Mouse (Mus musculus) liver, postnatal 0 days (tissue): ENCODE results near the gene Xrcc6. TPM values are rescaled to one million over a fixed set of nuclear protein-coding genes. Genes with fewer than 3 reads are reported as not detected.

Experiments used
- ATAC-seq: fragments of 200-750 bp; cut with Nextera tagmentation; 2 replicates; pipeline ENCODE4 v1.8.0; 2017; ENCODE audit warnings: mild to moderate bottlenecking, moderate library complexity
- DNase-seq: peaks from one replicate; pipeline ENCODE4 v3.0.0-alpha.2; 2016
- H3K27ac ChIP-seq: fragments of 300-500 bp; sonication (generic); 2 replicates; pipeline ENCODE4 v1.5.1; 2014; ENCODE audit warnings: antibody characterized with exemption, moderate library complexity, mild to moderate bottlenecking, low read depth
- H3K27me3 ChIP-seq: fragments of 300-500 bp; sonication (generic); 2 replicates; pipeline ENCODE4 v1.6.1; 2014; ENCODE audit warnings: low read length, control low read depth, mixed read lengths; ENCODE audit not compliant: insufficient read depth
- H3K36me3 ChIP-seq: fragments of 300-500 bp; sonication (generic); replicated peaks from 2 replicates; pipeline ENCODE4 v1.6.1; 2014; ENCODE audit warnings: mild to moderate bottlenecking, control low read depth, low read length, moderate library complexity, mixed read lengths; ENCODE audit not compliant: insufficient read depth
- H3K4me1 ChIP-seq: fragments of 300-500 bp; sonication (generic); 2 replicates; pipeline ENCODE4 v1.6.1; 2014; ENCODE audit warnings: antibody characterized with exemption, mild to moderate bottlenecking, control low read depth; ENCODE audit not compliant: insufficient read depth
- H3K4me2 ChIP-seq: fragments of 300-500 bp; sonication (generic); 2 replicates; pipeline ENCODE4 v1.6.1; 2014; ENCODE audit warnings: low read depth, mild to moderate bottlenecking, low read length, moderate library complexity, mixed read lengths
- H3K4me3 ChIP-seq: fragments of 300-500 bp; sonication (generic); 2 replicates; pipeline ENCODE4 v1.5.1; 2014; ENCODE audit warnings: low read depth, low read length
- H3K9ac ChIP-seq: fragments of 300-500 bp; sonication (generic); replicated peaks from 2 replicates; pipeline ENCODE4 v1.6.1; 2014; ENCODE audit warnings: mild to moderate bottlenecking, moderate library complexity
- H3K9me3 ChIP-seq: fragments of 300-500 bp; sonication (generic); 2 replicates; pipeline ENCODE4 v1.6.1; 2016; ENCODE audit warnings: mild to moderate bottlenecking, control low read depth, low read length, mixed read lengths
- CTCF ChIP-seq: sonication (generic); IDR thresholded peaks from 2 replicates; pipeline ENCODE4 v1.5.1; 2016; ENCODE audit warnings: antibody characterized with exemption, low read depth
- EP300 ChIP-seq: IDR thresholded peaks from 2 replicates; pipeline ENCODE4 v1.6.1; 2016; ENCODE audit warnings: antibody characterized with exemption, low read depth, mild to moderate bottlenecking
- WGBS: fragments of 180-500 bp; shearing (Covaris S2); extraction: QIAGEN DNeasy Blood & Tissue Kit; methylation state at CpG from one replicate; pipeline ENCODE4 v1.1.7; 2014; ENCODE audit not compliant: insufficient replicate concordance; 5-methylcytosine and 5-hydroxymethylcytosine counted together
- polyA plus RNA-seq: library from polyadenylated mRNA; unstranded; fragments of >200 nt; fragmentation: Nextera tagmentation; extraction: Ambion mirVana; gene quantifications from 2 replicates; pipeline ENCODE4 v1.2.1, GENCODE M21; 2015

The Xrcc6 gene
- polyA plus RNA-seq, 1 experiment from 2014 or later: 27.8 TPM

DNA sequence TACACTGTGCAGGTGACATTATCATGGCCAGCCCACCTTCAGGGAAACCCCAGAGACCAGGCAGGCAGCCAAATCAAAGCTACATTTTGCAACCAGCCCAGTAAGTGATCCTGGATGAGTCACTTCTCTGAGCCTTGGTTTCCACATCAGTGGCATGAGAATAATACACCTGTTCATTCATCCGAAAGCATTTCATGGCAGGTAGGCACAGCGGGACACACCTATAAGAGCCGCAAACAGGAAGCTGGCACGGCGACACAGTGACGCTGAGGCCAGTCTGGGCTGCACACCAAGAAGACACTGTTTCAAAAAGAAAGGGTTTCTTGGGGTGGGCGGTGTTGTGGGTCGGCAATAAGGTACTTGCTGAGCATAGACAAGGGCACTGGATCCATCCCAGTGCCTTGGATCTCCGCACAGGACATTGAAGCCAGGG is 33.5 kb upstream of the Xrcc6 start:
- H3K4me2 ChIP-seq: no peak overlapping the region
- no peak overlapping the region for H3K9ac ChIP-seq
- no peaks in the 10 kb centered on the region for H3K9me3 ChIP-seq
- no peaks in the 10 kb centered on the region for H3K27me3 ChIP-seq
- no peak for TF ChIP-seq EP300
- no peak for TF ChIP-seq CTCF
- DNase-seq (no peak), ATAC-seq (no peak; the same call in 1 of the 2 replicates)
- 0 out of 2 replicates have a peak, but pooled peaks cover 4% of the 10 kb centered on the region for H3K4me1 ChIP-seq
- H3K27ac ChIP-seq: no peak overlapping the region
- H3K36me3 ChIP-seq: peaks cover 10% of the 10 kb centered on the region; the same call in 1 of the 2 replicates
- H3K4me3 ChIP-seq: no peak overlapping the region
- WGBS: 92% methylated on average over 9 of the region's 9 CpGs

GRCm38 (mm10) chr15:81954716-81955115 is 32.9 kb upstream of the Xrcc6 start:
- ATAC-seq (no peak), DNase-seq (no peak)
- no peaks in the 10 kb centered on the region for H3K27me3 ChIP-seq
- H3K4me3 ChIP-seq: no peak overlapping the region
- peaks cover 10% of the 10 kb centered on the region; the same call in 1 of the 2 replicates for H3K36me3 ChIP-seq
- H3K9ac ChIP-seq: no peak overlapping the region
- TF ChIP-seq EP300: no peak
- WGBS: 89% methylated on average over 6 of the region's 6 CpGs
- peaks cover 7% of the 10 kb centered on the region for H3K4me1 ChIP-seq
- H3K9me3 ChIP-seq: no peaks in the 10 kb centered on the region
- H3K4me2 ChIP-seq: no peak overlapping the region
- H3K27ac ChIP-seq: no peak overlapping the region

DNA sequence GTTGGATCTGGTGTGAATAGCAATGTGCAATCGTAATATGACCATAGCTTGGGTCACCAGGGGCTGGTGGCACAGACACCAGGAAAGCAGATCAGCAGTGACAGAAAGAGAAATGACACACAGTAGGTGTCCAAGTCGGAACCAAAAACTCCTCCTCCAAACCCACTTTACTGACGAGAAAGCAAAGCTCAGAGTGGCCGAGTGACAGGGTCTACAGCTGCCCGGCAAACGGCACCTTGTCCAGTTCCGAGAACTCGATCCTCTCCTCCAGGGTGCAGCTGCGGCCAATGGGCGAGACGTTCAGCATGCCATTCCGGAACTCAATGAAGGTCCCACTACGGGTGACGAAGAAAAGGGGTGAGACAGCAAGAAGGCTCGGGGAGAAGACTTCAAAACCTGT is 32.2 kb upstream of the Xrcc6 start:
- TF ChIP-seq EP300 (no peak), CTCF (no peak)

GRCm38 (mm10) chr15:81956457-81956856 is 31.2 kb upstream of the Xrcc6 start:
- DNase-seq (peak; percentile 74), ATAC-seq (no peak)
- Histone ChIP-seq H3K9me3 (no peaks in the 10 kb centered on the region), H3K9ac (no peak overlapping the region), H3K36me3 (peaks cover 7% of the 10 kb centered on the region; the same call in 1 of the 2 replicates), H3K4me1 (peaks cover 16% of the 10 kb centered on the region), H3K27me3 (no peaks in the 10 kb centered on the region), H3K27ac (no peak overlapping the region), H3K4me2 (no peak overlapping the region), H3K4me3 (no peak overlapping the region)
- 62% methylated on average over 8 of the region's 8 CpGs for WGBS
- TF ChIP-seq EP300 (no peak), CTCF (peak; percentile 95)

More for the DNA sequence above, 32.2 kb upstream of the Xrcc6 start:
- H3K36me3 ChIP-seq: peaks cover 10% of the 10 kb centered on the region; the same call in 1 of the 2 replicates
- H3K4me2 ChIP-seq: no peak overlapping the region
- H3K9me3 ChIP-seq: no peaks in the 10 kb centered on the region
- ATAC-seq: no peak
- H3K27me3 ChIP-seq: no peaks in the 10 kb centered on the region
- no peak for DNase-seq
- H3K27ac ChIP-seq: no peak overlapping the region
- WGBS: 93% methylated on average over 15 of the region's 15 CpGs
- no peak overlapping the region for H3K4me3 ChIP-seq
- H3K9ac ChIP-seq: no peak overlapping the region
- peaks cover 14% of the 10 kb centered on the region for H3K4me1 ChIP-seq

GRCm38 (mm10) chr15:81957598-81957997 is 30.0 kb upstream of the Xrcc6 start:
- ATAC-seq: no peak
- no peak for TF ChIP-seq CTCF
- no peak for TF ChIP-seq EP300
- no peak overlapping the region for H3K4me2 ChIP-seq
- no peak overlapping the region for H3K27ac ChIP-seq
- H3K9ac ChIP-seq: no peak overlapping the region
- H3K4me1 ChIP-seq: peaks cover 16% of the 10 kb centered on the region
- H3K9me3 ChIP-seq: no peaks in the 10 kb centered on the region
- no peak overlapping the region for H3K4me3 ChIP-seq
- WGBS: 85% methylated on average over 11 of the region's 11 CpGs
- no peak for DNase-seq
- H3K36me3 ChIP-seq: peaks cover 5% of the 10 kb centered on the region; the same call in 1 of the 2 replicates
- H3K27me3 ChIP-seq: 0 out of 2 replicates have a peak, but pooled peaks cover under 1% of the 10 kb centered on the region

DNA sequence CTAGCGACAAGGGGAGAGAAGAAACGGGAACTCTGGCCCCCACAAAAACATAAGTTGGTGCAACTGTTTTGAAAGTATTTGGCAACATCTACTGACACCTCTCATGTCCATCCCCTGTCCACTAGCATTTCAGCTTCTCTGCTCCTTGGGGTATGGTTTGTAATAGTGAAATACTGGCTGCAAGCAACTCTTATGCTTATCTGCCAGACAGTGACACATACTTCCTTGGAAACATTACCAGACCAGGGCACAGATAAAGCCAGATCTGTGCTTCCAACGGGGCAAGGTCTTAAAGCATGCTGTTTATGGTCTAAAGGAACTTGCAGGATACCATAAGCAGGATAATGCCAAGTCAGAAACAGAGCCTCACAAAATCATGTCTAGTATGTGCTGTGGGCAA is 28.7 kb upstream of the Xrcc6 start:
- H3K27me3 ChIP-seq: 0 out of 2 replicates have a peak, but pooled peaks cover 4% of the 10 kb centered on the region
- no peak for ATAC-seq
- peaks cover 5% of the 10 kb centered on the region; the same call in 1 of the 2 replicates for H3K36me3 ChIP-seq
- TF ChIP-seq EP300: no peak
- no peak for TF ChIP-seq CTCF
- 0 out of 2 replicates have a peak overlapping the region, but pooled peaks have one; percentile 25 for H3K27ac ChIP-seq
- H3K4me1 ChIP-seq: peaks cover 16% of the 10 kb centered on the region
- no peaks in the 10 kb centered on the region for H3K9me3 ChIP-seq
- DNase-seq: no peak
- no peak overlapping the region for H3K4me3 ChIP-seq
- peak overlapping the region; percentile 99; the same call in 1 of the 2 replicates for H3K4me2 ChIP-seq
- WGBS: 46% methylated on average over 3 of the region's 3 CpGs
- no peak overlapping the region for H3K9ac ChIP-seq
